Mouse (Mus musculus) neural tube, embryonic 13.5 days (tissue): ENCODE data around the gene 1700066M21Rik. TPM values are rescaled to one million over a fixed set of nuclear protein-coding genes. Genes with fewer than 3 reads are reported as not detected.

ENCODE experiments used
- polyA plus RNA-seq: library from polyadenylated mRNA; unstranded; fragments of >200 nt; fragmentation: Nextera tagmentation; extraction: Ambion mirVana; gene quantifications from 2 replicates; pipeline ENCODE4 v1.2.1, GENCODE M21; 2015

The 1700066M21Rik gene
- polyA plus RNA-seq, 1 experiment from 2014 or later = 16.1 TPM

Other genes with a start within 250 kb of the 1700066M21Rik start
- 17.1 and 19.6 TPM in 2 replicates for gene Maip1, start 28.7 kb downstream of the 1700066M21Rik start, polyA plus RNA-seq
- 25.5 and 28.2 TPM in 2 replicates for gene Tyw5, start 29.5 kb downstream of the 1700066M21Rik start, polyA plus RNA-seq